Mouse (Mus musculus): ENCODE measurements around the gene Olfr603.
"Not testable (repeated sequence)": the region's sequence is repeated elsewhere in the genome, so short reads cannot be mapped to it uniquely, and the experiment has no call there.

The Olfr603 gene

DNA sequence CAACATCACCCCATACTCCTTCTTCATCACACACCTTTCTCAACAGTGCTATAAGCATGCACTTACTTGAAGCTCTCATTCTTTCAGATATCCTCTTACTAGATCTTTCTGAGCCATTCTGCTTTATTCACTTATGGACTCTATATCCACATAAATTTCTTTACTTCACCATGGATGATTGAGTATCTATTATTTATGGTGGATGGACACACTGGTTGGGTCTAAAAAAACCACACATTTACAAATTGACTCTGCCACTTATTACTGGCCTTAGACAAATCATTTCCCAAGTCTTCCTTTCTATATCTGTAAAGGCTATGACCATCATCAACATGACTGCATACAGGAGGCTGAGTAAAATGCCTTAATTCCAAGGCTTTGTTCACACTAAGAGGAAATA lies at the start of gene Olfr603:
TSS of gene Olfr603 (minus strand) at position 101 of the 400 bp plus-strand sequence.
- in situ Hi-C loops (cut with MboI, MseI) = no loop called here

- in situ Hi-C loops (cut with MboI, MseI) = loop anchor here (5.0 kb wide), 1 partner anchor 162 kb away; the partner anchor contains the start of gene Usp17ld
Measured at GRCm38 (mm10) chr7:103414772-103415171, 28.8 kb upstream of the Olfr603 start, which contains the start of gene Usp17lc. Usp17lc (plus strand) TSS chr7:103415072.

DNA sequence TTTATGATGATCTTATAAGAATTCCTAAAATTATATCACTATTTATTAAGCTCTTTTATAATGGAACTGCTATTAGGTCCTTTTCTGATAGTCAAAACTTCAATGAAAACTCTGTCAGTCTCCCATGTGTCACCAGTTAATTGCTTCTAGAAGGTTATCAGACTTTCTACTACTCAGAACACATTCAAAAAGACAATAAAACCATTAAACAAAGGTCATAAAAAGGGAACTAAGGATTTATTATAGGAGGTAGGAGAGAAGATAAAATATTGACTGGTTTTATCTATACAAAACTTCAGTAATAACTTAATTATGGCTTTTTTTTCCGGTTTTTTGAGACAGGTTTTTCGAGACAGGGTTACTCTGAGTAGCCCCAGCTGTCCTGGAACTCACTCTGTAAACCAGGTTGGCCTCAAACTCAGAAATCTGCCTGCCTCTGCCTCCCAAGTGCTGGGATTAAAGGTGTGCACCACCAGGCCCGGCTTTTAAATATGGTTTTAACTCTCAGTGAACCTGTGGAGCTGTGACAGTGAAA lies 20.6 kb upstream of the Olfr603 start:
- in situ Hi-C loops (cut with MboI, MseI) = not testable (repeated sequence)

DNA sequence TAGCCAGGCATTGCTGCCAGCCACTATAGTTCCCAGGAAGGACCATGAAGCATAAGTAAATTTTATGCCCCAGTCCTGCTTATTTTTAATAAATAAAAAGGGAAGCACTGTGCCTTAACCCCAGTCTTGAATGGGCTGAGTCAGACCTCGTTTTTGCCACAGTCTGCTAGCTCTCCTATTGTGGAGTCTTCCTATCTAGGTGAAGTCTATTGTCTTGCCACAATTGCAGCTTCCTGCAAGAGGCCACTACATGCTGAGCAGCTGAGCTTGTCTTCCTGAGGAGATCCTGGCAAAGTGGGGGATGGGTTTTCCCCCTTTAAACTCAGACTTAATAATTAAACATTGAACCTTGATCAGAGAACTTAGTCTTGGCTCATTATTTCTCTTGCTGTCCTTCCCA lies 13.0 kb upstream of the Olfr603 start:
- in situ Hi-C loops (cut with MboI, MseI) = no loop called here

DNA sequence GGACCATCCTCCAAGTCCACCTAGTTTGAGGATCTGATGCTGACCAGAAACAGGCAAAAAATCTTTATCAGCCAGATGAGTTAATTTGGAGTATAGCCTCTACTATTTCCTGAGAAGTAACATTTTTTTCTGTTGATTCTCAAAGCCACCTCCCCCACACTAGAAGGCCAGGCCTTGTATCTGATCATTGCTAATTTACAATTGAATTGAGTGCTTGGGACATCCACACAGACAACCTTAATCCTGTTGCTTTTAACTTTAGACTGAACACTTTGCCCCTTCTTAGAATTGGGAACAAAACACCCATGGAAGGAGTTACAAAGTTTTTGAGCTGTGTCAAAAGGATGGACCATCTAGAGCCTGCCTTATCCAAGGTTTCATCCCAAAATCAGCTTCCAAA lies 11.8 kb upstream of the Olfr603 start:
- in situ Hi-C loops (cut with MboI, MseI) = no loop called here

DNA sequence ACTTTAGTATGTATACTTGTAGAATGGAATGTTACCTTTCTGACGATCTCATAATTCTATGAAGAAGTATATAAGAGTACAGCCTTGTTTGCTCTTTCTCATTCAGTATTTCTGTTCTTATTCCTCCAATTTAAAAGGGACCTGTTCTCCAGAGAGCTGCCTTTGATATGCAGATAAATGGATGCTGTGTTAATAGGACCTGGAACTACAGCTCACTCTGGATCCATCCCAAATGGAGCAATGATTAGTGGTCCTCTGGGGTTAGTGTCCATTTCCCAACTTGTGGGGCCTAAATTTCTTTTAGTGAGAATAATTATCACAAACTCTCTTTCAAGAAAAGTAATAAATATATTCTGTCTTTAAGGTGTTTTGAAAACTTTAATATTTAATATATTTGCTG lies 23.4 kb downstream of the Olfr603 start, which contains the start of gene Olfr601:
TSS of gene Olfr601 (minus strand) at position 101 of the 400 bp plus-strand sequence.
- in situ Hi-C loops (cut with MboI, MseI) = no loop called here

DNA sequence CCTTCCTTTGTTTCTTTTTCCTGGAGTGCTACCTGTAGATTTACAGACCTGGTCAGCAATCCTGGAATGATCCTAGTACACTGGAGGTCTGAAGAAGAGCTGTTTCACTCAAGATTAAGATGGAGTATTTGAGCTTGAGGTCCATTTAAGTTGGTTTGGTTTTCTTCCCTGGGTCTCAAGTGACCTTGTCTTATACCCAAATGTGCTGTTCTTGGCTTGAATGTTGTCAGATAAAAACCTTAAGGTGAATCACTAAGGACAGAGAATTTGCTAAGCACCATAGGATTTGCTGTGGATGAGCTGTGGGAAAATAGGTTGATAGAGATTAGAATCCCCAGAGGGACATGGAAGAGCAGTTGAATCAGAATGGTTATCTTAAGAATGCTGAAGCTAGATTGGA lies 36.4 kb downstream of the Olfr603 start, which contains the start of gene Olfr600:
TSS of gene Olfr600 (minus strand) at position 101 of the 400 bp plus-strand sequence.
- in situ Hi-C loops (cut with MboI, MseI) = no loop called here

DNA sequence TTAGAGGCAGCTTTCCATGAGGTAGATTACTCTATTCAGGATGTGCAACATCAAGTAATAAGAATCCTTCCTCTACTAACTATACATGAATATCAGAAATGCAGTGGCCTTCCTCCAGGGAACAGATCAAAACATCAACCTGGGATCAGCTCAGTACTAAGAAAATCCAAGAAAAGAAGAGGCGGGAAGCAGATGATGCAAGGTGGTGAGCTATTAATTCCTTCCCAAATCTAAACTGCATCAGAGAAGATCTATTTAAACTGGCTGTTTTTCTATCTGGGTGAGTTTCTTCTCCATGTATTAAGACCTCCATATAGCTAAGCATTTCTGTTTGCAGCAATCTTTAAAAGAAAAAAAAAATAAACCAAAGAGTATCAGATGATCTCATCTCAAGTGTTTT lies 50.4 kb downstream of the Olfr603 start, which contains the start of gene Olfr599:
TSS of gene Olfr599 (plus strand) at position 301 of the 400 bp plus-strand sequence.
- in situ Hi-C loops (cut with MboI, MseI) = no loop called here
